Mouse (Mus musculus): ENCODE measurements around the gene Olfr938.

The Olfr938 gene

DNA sequence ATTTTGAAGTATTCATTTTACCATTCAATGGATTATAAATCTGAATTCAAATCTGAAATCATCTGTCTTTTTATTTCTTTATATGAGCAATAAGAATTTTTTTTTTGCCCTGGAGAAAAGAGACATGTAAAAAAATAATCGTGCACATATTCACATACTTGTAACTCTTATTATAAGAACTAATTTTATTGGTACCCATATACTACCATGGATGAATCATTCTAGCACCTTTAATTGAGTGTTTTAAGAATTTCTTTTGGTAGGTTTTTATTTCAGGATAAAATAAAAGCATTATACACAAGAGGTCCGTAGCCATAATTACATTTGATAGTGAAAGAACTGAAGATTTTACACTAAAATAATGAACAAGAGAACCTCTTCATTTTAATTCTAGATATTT is at the start of gene Olfr938:
Olfr938 (minus strand) TSS at position 101 of the 400 bp plus-strand sequence.
- no peak for DNase-seq (ENCODE audit: low read depth in 2 of 2, low spot score in 2 of 2)

DNA sequence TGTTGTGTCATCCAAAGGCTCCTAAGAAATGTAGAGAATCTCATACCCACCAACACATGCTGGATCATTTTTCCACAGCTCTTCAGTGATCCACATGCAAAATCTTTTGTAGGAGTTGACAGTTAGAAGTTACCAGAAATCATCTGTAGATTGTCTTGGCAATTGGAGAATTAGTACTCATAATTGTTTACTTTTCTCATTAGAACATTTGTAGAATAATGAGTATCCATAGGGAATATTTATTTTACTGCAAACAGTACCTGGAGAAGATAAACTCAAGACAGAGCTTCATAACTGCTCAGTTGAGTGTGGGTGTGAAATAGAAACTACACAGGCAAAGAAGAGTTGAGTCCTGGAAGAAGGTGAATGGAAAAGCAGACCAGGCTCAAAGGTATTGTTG is 49.1 kb upstream of the Olfr938 start, which contains the start of gene Olfr27:
Olfr27 (plus strand) TSS at position 301 of the 400 bp plus-strand sequence.
- no peak for DNase-seq (ENCODE audit: low read depth in 2 of 2, low spot score in 2 of 2)

DNA sequence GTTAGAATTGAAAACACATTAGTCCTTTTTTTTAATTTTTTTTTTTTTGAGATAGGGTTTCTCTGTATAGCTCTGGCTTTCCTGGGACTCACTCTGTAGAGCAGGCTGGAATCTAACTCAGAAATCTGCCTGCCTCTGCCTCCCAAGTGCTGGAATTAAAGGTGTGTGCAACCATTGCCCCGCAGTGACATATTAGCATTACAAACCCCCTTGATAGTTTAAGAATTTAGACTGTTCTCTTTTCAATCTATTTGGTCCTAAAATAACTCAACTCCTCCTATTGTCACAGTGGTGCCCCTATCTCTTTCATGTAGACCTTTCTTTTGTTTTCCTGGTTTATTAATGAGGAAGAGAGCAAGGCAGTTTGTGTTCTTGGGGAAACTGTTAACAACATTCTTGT is 48.6 kb upstream of the Olfr938 start:
- no peak for DNase-seq (ENCODE audit: low read depth in 2 of 2, low spot score in 2 of 2)

DNA sequence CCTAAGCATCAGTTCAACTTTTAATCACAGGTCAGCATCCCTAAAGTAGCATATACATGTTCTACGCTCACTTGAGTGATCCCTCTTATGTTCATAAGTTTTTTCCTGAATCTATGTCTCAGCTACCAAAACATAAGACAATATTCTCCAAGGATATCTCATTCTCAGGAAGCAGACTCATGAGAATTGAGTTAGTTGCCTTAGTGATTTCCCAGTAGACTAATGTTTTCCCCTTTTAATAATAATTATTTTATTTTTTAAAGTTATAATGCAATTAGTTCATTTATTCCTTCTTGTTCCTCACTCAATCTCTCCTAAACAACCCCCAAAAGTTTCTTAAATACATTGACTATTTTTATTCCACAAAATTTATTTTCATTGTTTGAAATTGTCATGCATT is 13.8 kb downstream of the Olfr938 start, which contains the start of gene Olfr937:
Olfr937 (minus strand) TSS at position 101 of the 400 bp plus-strand sequence.
- no peak for DNase-seq (ENCODE audit: low read depth in 2 of 2, low spot score in 2 of 2)
